Mouse (Mus musculus) liver, embryonic 15.5 days (tissue): ENCODE measurements around the gene Syce1l. TPM values are rescaled to one million over a fixed set of nuclear protein-coding genes. Genes with fewer than 3 reads are reported as not detected.

ENCODE experiments used
- ATAC-seq: fragments of 200-750 bp; cut with Nextera tagmentation; 2 replicates; pipeline ENCODE4 v1.8.0; 2017; ENCODE audit warnings: moderate number of reproducible peaks, mild to moderate bottlenecking, moderate library complexity; ENCODE audit not compliant: insufficient read depth
- H3K27ac ChIP-seq: fragments of 300-500 bp; sonication (generic); replicated peaks from 2 replicates; pipeline ENCODE4 v1.5.1; 2015; ENCODE audit warnings: mild to moderate bottlenecking, inconsistent platforms
- H3K27me3 ChIP-seq: fragments of 300-500 bp; sonication (generic); 2 replicates; pipeline ENCODE4 v1.6.1; 2015; ENCODE audit warnings: mild to moderate bottlenecking, inconsistent platforms
- H3K36me3 ChIP-seq: fragments of 300-500 bp; sonication (generic); replicated peaks from 2 replicates; pipeline ENCODE4 v1.6.1; 2015; ENCODE audit warnings: moderate library complexity, mild to moderate bottlenecking, inconsistent platforms
- H3K4me1 ChIP-seq: fragments of 300-500 bp; sonication (generic); replicated peaks from 2 replicates; pipeline ENCODE4 v1.6.1; 2015; ENCODE audit warnings: inconsistent platforms
- H3K4me2 ChIP-seq: fragments of 300-500 bp; sonication (generic); 2 replicates; pipeline ENCODE4 v1.6.1; 2015; ENCODE audit warnings: moderate library complexity, mild to moderate bottlenecking, inconsistent platforms
- H3K4me3 ChIP-seq: fragments of 300-500 bp; sonication (generic); replicated peaks from 2 replicates; pipeline ENCODE4 v1.5.1; 2015; ENCODE audit warnings: mild to moderate bottlenecking, inconsistent platforms
- H3K9ac ChIP-seq: fragments of 300-500 bp; sonication (generic); 2 replicates; pipeline ENCODE4 v1.6.1; 2015; ENCODE audit warnings: moderate library complexity, mild to moderate bottlenecking, inconsistent platforms
- H3K9me3 ChIP-seq: fragments of 300-500 bp; sonication (generic); replicated peaks from 2 replicates; pipeline ENCODE4 v1.6.1; 2016; ENCODE audit warnings: inconsistent platforms
- WGBS: fragments of 180-500 bp; shearing (Covaris S2); methylation state at CpG from one replicate; pipeline ENCODE4 v1.1.7; 2015; ENCODE audit warnings: mixed read lengths; ENCODE audit not compliant: insufficient replicate concordance; 5-methylcytosine and 5-hydroxymethylcytosine counted together
- polyA plus RNA-seq: library from polyadenylated mRNA; unstranded; fragments of >200 nt; fragmentation: Nextera tagmentation; extraction: Ambion mirVana; gene quantifications from 2 replicates; pipeline ENCODE4 v1.2.1, GENCODE M21; 2015

Gene Syce1l
- polyA plus RNA-seq: not detected in 2 replicates

GRCm38 (mm10) chr8:113642926-113643325, at the start of gene Syce1l:
Syce1l (plus strand) TSS chr8:113643213.
- Histone ChIP-seq H3K36me3 (peaks cover 21% of the 10 kb centered on the region), H3K27ac (no peak within 1 kb of the TSS), H3K27me3 (no peaks in the 10 kb centered on the region), H3K9ac (no peak within 1 kb of the TSS), H3K9me3 (no peaks in the 10 kb centered on the region), H3K4me1 (no peaks in the 10 kb centered on the region), H3K4me3 (no peak within 1 kb of the TSS), H3K4me2 (no peak within 1 kb of the TSS)
- no peak for ATAC-seq
- 84% methylated on average over 16 of the region's 16 CpGs for WGBS

GRCm38 (mm10) chr8:113598401-113598800, 44.6 kb upstream of the Syce1l start:
- Histone ChIP-seq H3K36me3 (no peaks in the 10 kb centered on the region), H3K27me3 (no peaks in the 10 kb centered on the region), H3K4me2 (no peak overlapping the region), H3K4me1 (no peaks in the 10 kb centered on the region), H3K4me3 (no peak overlapping the region), H3K9ac (no peak overlapping the region), H3K9me3 (no peaks in the 10 kb centered on the region), H3K27ac (no peak overlapping the region)
- 38% methylated on average over 3 of the region's 3 CpGs for WGBS
- no peak for ATAC-seq

GRCm38 (mm10) chr8:113632634-113633033, 10.4 kb upstream of the Syce1l start:
- Histone ChIP-seq H3K9me3 (no peaks in the 10 kb centered on the region), H3K27ac (no peak overlapping the region), H3K36me3 (no peaks in the 10 kb centered on the region; the same call in 1 of the 2 replicates), H3K4me3 (no peak overlapping the region), H3K27me3 (no peaks in the 10 kb centered on the region), H3K4me2 (no peak overlapping the region), H3K4me1 (peaks cover 16% of the 10 kb centered on the region), H3K9ac (no peak overlapping the region)
- no peak for ATAC-seq
- WGBS: 9% methylated on average over 3 of the region's 3 CpGs

GRCm38 (mm10) chr8:113634161-113634560, 8.9 kb upstream of the Syce1l start:
- H3K4me2 ChIP-seq: peak overlapping the region; percentile 91
- H3K9ac ChIP-seq: no peak overlapping the region
- no peak for ATAC-seq
- no peak overlapping the region for H3K27ac ChIP-seq
- 22% methylated on average over 12 of the region's 12 CpGs for WGBS
- H3K36me3 ChIP-seq: peaks cover 9% of the 10 kb centered on the region
- peaks cover 16% of the 10 kb centered on the region for H3K4me1 ChIP-seq
- no peaks in the 10 kb centered on the region for H3K9me3 ChIP-seq
- H3K27me3 ChIP-seq: no peaks in the 10 kb centered on the region
- peak overlapping the region; percentile 78 for H3K4me3 ChIP-seq

GRCm38 (mm10) chr8:113634670-113635591, 8.1 kb upstream of the Syce1l start, which contains the start of gene Mon1b:
Mon1b (plus strand) TSS chr8:113635587.
- Histone ChIP-seq H3K9ac (peak within 1 kb of the TSS; percentile 77), H3K27ac (peak within 1 kb of the TSS; percentile 89), H3K4me1 (peaks cover 16% of the 10 kb centered on the region), H3K36me3 (peaks cover 12% of the 10 kb centered on the region), H3K4me3 (peak within 1 kb of the TSS; percentile 78), H3K4me2 (peak within 1 kb of the TSS; percentile 91), H3K9me3 (no peaks in the 10 kb centered on the region), H3K27me3 (no peaks in the 10 kb centered on the region)
- ATAC-seq: peak; percentile 94
- WGBS: under 1% methylated on average over 42 of the region's 42 CpGs

GRCm38 (mm10) chr8:113635592-113636279, 7.3 kb upstream of the Syce1l start:
- Histone ChIP-seq H3K4me3 (peak overlapping the region; percentile 78), H3K36me3 (peaks cover 12% of the 10 kb centered on the region), H3K4me1 (peaks cover 16% of the 10 kb centered on the region), H3K9me3 (no peaks in the 10 kb centered on the region), H3K9ac (peak overlapping the region; percentile 77), H3K27me3 (no peaks in the 10 kb centered on the region), H3K4me2 (peak overlapping the region; percentile 91), H3K27ac (peak overlapping the region; percentile 89)
- peak; percentile 74 for ATAC-seq
- under 1% methylated on average over 44 of the region's 44 CpGs for WGBS

- peak overlapping the region; percentile 91 for H3K4me2 ChIP-seq
- peak overlapping the region; percentile 89; the same call in 1 of the 2 replicates for H3K27ac ChIP-seq
- H3K4me3 ChIP-seq: peak overlapping the region; percentile 78
- WGBS: 18% methylated on average over 5 of the region's 5 CpGs
- no peaks in the 10 kb centered on the region for H3K9me3 ChIP-seq
- ATAC-seq: no peak
- H3K9ac ChIP-seq: peak overlapping the region; percentile 77
- peaks cover 14% of the 10 kb centered on the region for H3K36me3 ChIP-seq
- H3K4me1 ChIP-seq: peaks cover 16% of the 10 kb centered on the region
- H3K27me3 ChIP-seq: no peaks in the 10 kb centered on the region
These were observed 6.8 kb upstream of the Syce1l start for GRCm38 (mm10) chr8:113636280-113636628.

- Histone ChIP-seq H3K9me3 (no peaks in the 10 kb centered on the region), H3K4me1 (peaks cover 10% of the 10 kb centered on the region), H3K27me3 (no peaks in the 10 kb centered on the region), H3K27ac (no peak overlapping the region), H3K4me3 (no peak overlapping the region), H3K9ac (no peak overlapping the region), H3K4me2 (no peak overlapping the region), H3K36me3 (peaks cover 21% of the 10 kb centered on the region)
- no peak for ATAC-seq
- WGBS: 71% methylated on average over 8 of the region's 8 CpGs
These were observed 2.7 kb upstream of the Syce1l start for GRCm38 (mm10) chr8:113640357-113640756.

GRCm38 (mm10) chr8:113643479-113644210, 632 bp downstream of the Syce1l start:
- Histone ChIP-seq H3K36me3 (peaks cover 17% of the 10 kb centered on the region; the same call in 1 of the 2 replicates), H3K27me3 (no peaks in the 10 kb centered on the region), H3K4me1 (no peaks in the 10 kb centered on the region), H3K9me3 (no peaks in the 10 kb centered on the region), H3K27ac (no peak overlapping the region), H3K9ac (no peak overlapping the region), H3K4me2 (no peak overlapping the region), H3K4me3 (no peak overlapping the region)
- ATAC-seq: no peak
- WGBS: 73% methylated on average over 8 of the region's 8 CpGs

GRCm38 (mm10) chr8:113645220-113645619, 2.2 kb downstream of the Syce1l start:
- H3K9me3 ChIP-seq: no peaks in the 10 kb centered on the region
- no peaks in the 10 kb centered on the region for H3K4me1 ChIP-seq
- H3K4me3 ChIP-seq: no peak overlapping the region
- H3K36me3 ChIP-seq: peaks cover 9% of the 10 kb centered on the region; the same call in 1 of the 2 replicates
- H3K27me3 ChIP-seq: no peaks in the 10 kb centered on the region
- H3K27ac ChIP-seq: no peak overlapping the region
- no peak for ATAC-seq
- no peak overlapping the region for H3K4me2 ChIP-seq
- WGBS: 37% methylated on average over 5 of the region's 5 CpGs
- H3K9ac ChIP-seq: no peak overlapping the region
